Mouse (Mus musculus): Measurements from ENCODE around the gene Nrxn3.

The Nrxn3 gene

GRCm38 (mm10) chr12:90159911-90160310 is 1437.2 kb downstream of the Nrxn3 start:
- no peak for DNase-seq (ENCODE audit: low read depth, low spot score)

GRCm38 (mm10) chr12:90166118-90166517 is 1443.4 kb downstream of the Nrxn3 start:
- DNase-seq (ENCODE audit: low read depth, low spot score): no peak
- no peaks in the 10 kb centered on the region for H3K36me3 ChIP-seq (ENCODE audit: control insufficient read depth, insufficient read depth, low read length, poor library complexity, severe bottlenecking)

More at GRCm38 (mm10) chr12:90159911-90160310, 1437.2 kb downstream of the Nrxn3 start:
- no peaks in the 10 kb centered on the region for H3K27me3 ChIP-seq (ENCODE audit: control insufficient read depth, insufficient read depth, low read length, poor library complexity, severe bottlenecking)
- no peaks in the 10 kb centered on the region for H3K36me3 ChIP-seq (ENCODE audit: control insufficient read depth, insufficient read depth, low read length, poor library complexity, severe bottlenecking)

GRCm38 (mm10) chr12:90181566-90181965 is 1458.9 kb downstream of the Nrxn3 start:
- H3K27me3 ChIP-seq (ENCODE audit: control insufficient read depth, insufficient read depth, low read length, poor library complexity, severe bottlenecking): no peaks in the 10 kb centered on the region
- no peaks in the 10 kb centered on the region for H3K36me3 ChIP-seq (ENCODE audit: control insufficient read depth, insufficient read depth, low read length, poor library complexity, severe bottlenecking)
- DNase-seq (ENCODE audit: low read depth, low spot score): no peak

More at GRCm38 (mm10) chr12:90166118-90166517, 1443.4 kb downstream of the Nrxn3 start:
- no peaks in the 10 kb centered on the region for H3K27me3 ChIP-seq (ENCODE audit: control insufficient read depth, insufficient read depth, low read length, poor library complexity, severe bottlenecking)

- no peak for DNase-seq (ENCODE audit: low read depth, low spot score)
- H3K27me3 ChIP-seq (ENCODE audit: control insufficient read depth, insufficient read depth, low read length, poor library complexity, severe bottlenecking): no peaks in the 10 kb centered on the region
- no peaks in the 10 kb centered on the region for H3K36me3 ChIP-seq (ENCODE audit: control insufficient read depth, insufficient read depth, low read length, poor library complexity, severe bottlenecking)
Measured at GRCm38 (mm10) chr12:90183021-90183420, 1460.3 kb downstream of the Nrxn3 start.

GRCm38 (mm10) chr12:90196161-90196560 is 1473.5 kb downstream of the Nrxn3 start:
- Histone ChIP-seq H3K27me3 (ENCODE audit: control insufficient read depth, insufficient read depth, low read length, poor library complexity, severe bottlenecking) (no peaks in the 10 kb centered on the region), H3K36me3 (ENCODE audit: control insufficient read depth, insufficient read depth, low read length, poor library complexity, severe bottlenecking) (no peaks in the 10 kb centered on the region)
- no peak for DNase-seq (ENCODE audit: low read depth, low spot score)

- no peaks in the 10 kb centered on the region for H3K27me3 ChIP-seq (ENCODE audit: control insufficient read depth, insufficient read depth, low read length, poor library complexity, severe bottlenecking)
- DNase-seq (ENCODE audit: low read depth, low spot score): no peak
Measured at GRCm38 (mm10) chr12:90197994-90198393, 1475.3 kb downstream of the Nrxn3 start.

GRCm38 (mm10) chr12:90202501-90202900 is 1479.8 kb downstream of the Nrxn3 start:
- no peak for DNase-seq (ENCODE audit: low read depth, low spot score)
- H3K27me3 ChIP-seq (ENCODE audit: control insufficient read depth, insufficient read depth, low read length, poor library complexity, severe bottlenecking): no peaks in the 10 kb centered on the region
- no peaks in the 10 kb centered on the region for H3K36me3 ChIP-seq (ENCODE audit: control insufficient read depth, insufficient read depth, low read length, poor library complexity, severe bottlenecking)

More at GRCm38 (mm10) chr12:90197994-90198393, 1475.3 kb downstream of the Nrxn3 start:
- H3K36me3 ChIP-seq (ENCODE audit: control insufficient read depth, insufficient read depth, low read length, poor library complexity, severe bottlenecking): no peaks in the 10 kb centered on the region

- H3K27me3 ChIP-seq (ENCODE audit: control insufficient read depth, insufficient read depth, low read length, poor library complexity, severe bottlenecking): no peaks in the 10 kb centered on the region
- H3K36me3 ChIP-seq (ENCODE audit: control insufficient read depth, insufficient read depth, low read length, poor library complexity, severe bottlenecking): no peaks in the 10 kb centered on the region
- DNase-seq (ENCODE audit: low read depth, low spot score): no peak
Measured at GRCm38 (mm10) chr12:90211410-90211809, 1488.7 kb downstream of the Nrxn3 start.

GRCm38 (mm10) chr12:90217060-90217459 is 1494.4 kb downstream of the Nrxn3 start:
- DNase-seq (ENCODE audit: low read depth, low spot score): no peak
- H3K36me3 ChIP-seq (ENCODE audit: control insufficient read depth, insufficient read depth, low read length, poor library complexity, severe bottlenecking): no peaks in the 10 kb centered on the region
- H3K27me3 ChIP-seq (ENCODE audit: control insufficient read depth, insufficient read depth, low read length, poor library complexity, severe bottlenecking): no peaks in the 10 kb centered on the region

GRCm38 (mm10) chr12:90229062-90229461 is 1506.4 kb downstream of the Nrxn3 start:
- no peak for DNase-seq (ENCODE audit: low read depth, low spot score)
- Histone ChIP-seq H3K27me3 (ENCODE audit: control insufficient read depth, insufficient read depth, low read length, poor library complexity, severe bottlenecking) (no peaks in the 10 kb centered on the region), H3K36me3 (ENCODE audit: control insufficient read depth, insufficient read depth, low read length, poor library complexity, severe bottlenecking) (no peaks in the 10 kb centered on the region)

GRCm38 (mm10) chr12:90236093-90236492 is 1513.4 kb downstream of the Nrxn3 start:
- Histone ChIP-seq H3K27me3 (ENCODE audit: control insufficient read depth, insufficient read depth, low read length, poor library complexity, severe bottlenecking) (no peaks in the 10 kb centered on the region), H3K36me3 (ENCODE audit: control insufficient read depth, insufficient read depth, low read length, poor library complexity, severe bottlenecking) (no peaks in the 10 kb centered on the region)
- DNase-seq (ENCODE audit: low read depth, low spot score): no peak

- H3K36me3 ChIP-seq (ENCODE audit: control insufficient read depth, insufficient read depth, low read length, poor library complexity, severe bottlenecking): no peaks in the 10 kb centered on the region
- H3K27me3 ChIP-seq (ENCODE audit: control insufficient read depth, insufficient read depth, low read length, poor library complexity, severe bottlenecking): no peaks in the 10 kb centered on the region
- no peak for DNase-seq (ENCODE audit: low read depth, low spot score)
Measured at GRCm38 (mm10) chr12:90260301-90260700, 1537.6 kb downstream of the Nrxn3 start.

GRCm38 (mm10) chr12:90268111-90268510 is 1545.4 kb downstream of the Nrxn3 start:
- Histone ChIP-seq H3K27me3 (ENCODE audit: control insufficient read depth, insufficient read depth, low read length, poor library complexity, severe bottlenecking) (no peaks in the 10 kb centered on the region), H3K36me3 (ENCODE audit: control insufficient read depth, insufficient read depth, low read length, poor library complexity, severe bottlenecking) (no peaks in the 10 kb centered on the region)
- DNase-seq (ENCODE audit: low read depth, low spot score): no peak

GRCm38 (mm10) chr12:90270763-90271379 is 1548.2 kb downstream of the Nrxn3 start:
- H3K36me3 ChIP-seq (ENCODE audit: control insufficient read depth, insufficient read depth, low read length, poor library complexity, severe bottlenecking): no peaks in the 10 kb centered on the region
- no peaks in the 10 kb centered on the region for H3K27me3 ChIP-seq (ENCODE audit: control insufficient read depth, insufficient read depth, low read length, poor library complexity, severe bottlenecking)
- DNase-seq (ENCODE audit: low read depth, low spot score): no peak

- Histone ChIP-seq H3K36me3 (ENCODE audit: control insufficient read depth, insufficient read depth, low read length, poor library complexity, severe bottlenecking) (no peaks in the 10 kb centered on the region), H3K27me3 (ENCODE audit: control insufficient read depth, insufficient read depth, low read length, poor library complexity, severe bottlenecking) (no peaks in the 10 kb centered on the region)
- no peak for DNase-seq (ENCODE audit: low read depth, low spot score)
Measured at GRCm38 (mm10) chr12:90274621-90275236, 1552.1 kb downstream of the Nrxn3 start.
